Mouse (Mus musculus): Measurements from ENCODE around the gene Evx1. TPM values are rescaled to one million over a fixed set of nuclear protein-coding genes. Genes with fewer than 3 reads are reported as not detected.

Gene Evx1
- total RNA-seq, 1 experiment, result 0.54 TPM

DNA sequence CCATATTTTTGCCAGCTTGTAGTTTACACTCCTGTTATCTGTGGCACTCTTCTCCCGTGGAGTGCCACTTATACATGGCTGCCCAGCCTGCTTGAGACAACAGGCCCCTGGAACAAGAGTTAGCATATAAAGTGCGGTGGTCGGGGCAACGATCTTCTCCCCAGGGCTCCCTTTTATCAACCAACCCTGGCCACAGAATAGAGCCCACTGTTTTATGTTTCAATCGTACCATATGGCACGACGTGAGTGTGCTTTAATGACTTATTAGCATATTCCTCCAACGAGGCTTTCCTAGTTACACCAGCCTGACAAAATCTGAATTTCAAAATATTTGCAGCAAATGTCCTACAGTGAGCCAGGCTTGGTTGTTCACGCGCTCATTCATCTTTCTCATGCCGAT, 53.2 kb downstream of the Evx1 start:
- no peaks in the 10 kb centered on the region for H3K36me3 ChIP-seq (ENCODE audit: control insufficient read depth, insufficient read depth, low read length, poor library complexity, severe bottlenecking)
- DNase-seq (ENCODE audit: low read depth, low spot score), result no peak
- TF ChIP-seq ZNF384 (IDR thresholded peaks at IDR 0.05; ENCODE audit: low read depth, low read length) (no peak), CHD2 (IDR thresholded peaks at IDR 0.05; ENCODE audit: low read depth, low read length) (no peak)
- H3K9ac ChIP-seq (ENCODE audit: insufficient read depth, low read depth, low read length, poor library complexity, severe bottlenecking), result no peak overlapping the region
- H3K4me3 ChIP-seq (ENCODE audit: insufficient read depth in 1 of 2, low read depth in 1 of 2, low read length in 2 of 2, poor library complexity in 1 of 2, severe bottlenecking in 1 of 2), result no peak overlapping the region
- H3K9me3 ChIP-seq (ENCODE audit: control insufficient read depth, insufficient read depth, low read depth, low read length), result no peaks in the 10 kb centered on the region
- no peaks in the 10 kb centered on the region for H3K4me1 ChIP-seq (ENCODE audit: control insufficient read depth in 2 of 2, insufficient read depth in 2 of 2, low read length in 2 of 2, poor library complexity in 1 of 2)
- no peak overlapping the region for H3K27ac ChIP-seq (ENCODE audit: insufficient read depth, low read depth, low read length, poor library complexity, severe bottlenecking)
- in situ Hi-C loops (cut with MboI; ENCODE audit: low sequenced_read_pairs in 2 of 2, unreplicated experiment in 2 of 2), result no loop called here

- no peaks in the 10 kb centered on the region for H3K36me3 ChIP-seq (ENCODE audit: control insufficient read depth, insufficient read depth, low read length, poor library complexity, severe bottlenecking)
- H3K4me1 ChIP-seq (ENCODE audit: control insufficient read depth in 2 of 2, insufficient read depth in 2 of 2, low read length in 2 of 2, poor library complexity in 1 of 2), result no peaks in the 10 kb centered on the region
- no peak overlapping the region for H3K9ac ChIP-seq (ENCODE audit: insufficient read depth, low read depth, low read length, poor library complexity, severe bottlenecking)
- TF ChIP-seq ZNF384 (IDR thresholded peaks at IDR 0.05; ENCODE audit: low read depth, low read length) (no peak), HCFC1 (IDR thresholded peaks at IDR 0.05; ENCODE audit: borderline replicate concordance, insufficient read depth, low read length) (no peak), CHD2 (IDR thresholded peaks at IDR 0.05; ENCODE audit: low read depth, low read length) (no peak), ZC3H11A (IDR thresholded peaks at IDR 0.05; ENCODE audit: borderline replicate concordance, low read depth, low read length) (no peak), MAFK (IDR thresholded peaks at IDR 0.05; ENCODE audit: insufficient read depth, low read depth, low read length) (no peak)
- no peak for DNase-seq (ENCODE audit: low read depth, low spot score)
- in situ Hi-C loops (cut with MboI; ENCODE audit: low sequenced_read_pairs in 2 of 2, unreplicated experiment in 2 of 2), result no loop called here
- H3K9me3 ChIP-seq (ENCODE audit: control insufficient read depth, insufficient read depth, low read depth, low read length), result no peaks in the 10 kb centered on the region
- no peak overlapping the region for H3K4me3 ChIP-seq (ENCODE audit: insufficient read depth in 1 of 2, low read depth in 1 of 2, low read length in 2 of 2, poor library complexity in 1 of 2, severe bottlenecking in 1 of 2)
- H3K27ac ChIP-seq (ENCODE audit: insufficient read depth, low read depth, low read length, poor library complexity, severe bottlenecking), result no peak overlapping the region
Observed at GRCm38 (mm10) chr6:52367067-52367466, 53.8 kb downstream of the Evx1 start.

Other genes starting within 250 kb of the Evx1 start
- 1.1 and 3.5 TPM in 2 replicates for gene Hoxa1, start 155.2 kb upstream of the Evx1 start, total RNA-seq (2012; rRNA removed)
- 0.27 TPM in 1 of 2 replicates, not detected in the other for gene Hoxa2, start 148.7 kb upstream of the Evx1 start, total RNA-seq (2012; rRNA removed)
- 0.18 TPM in 1 of 2 replicates, not detected in the other for gene 5730596B20Rik, start 136.0 kb upstream of the Evx1 start, total RNA-seq (2012; rRNA removed)
- 0.13 TPM in 1 of 2 replicates, not detected in the other for gene Hoxa4, start 121.7 kb upstream of the Evx1 start, total RNA-seq (2012; rRNA removed)
- gene Hoxa5, start 108.9 kb upstream of the Evx1 start, total RNA-seq (2012; rRNA removed), result 0.49 TPM in 1 of 2 replicates, not detected in the other
- gene Hoxa6, start 104.8 kb upstream of the Evx1 start, total RNA-seq (2012; rRNA removed), result not detected in 2 replicates
- gene Hoxa3, start 100.2 kb upstream of the Evx1 start, total RNA-seq (2012; rRNA removed), result 0.27 TPM in 1 of 2 replicates, not detected in the other
- 0.31 TPM in 1 of 2 replicates, not detected in the other for gene Gm28308, start 100.2 kb upstream of the Evx1 start, total RNA-seq (2012; rRNA removed)
- gene Hoxa7, start 91.6 kb upstream of the Evx1 start, total RNA-seq (2012; rRNA removed), result 0.42 and 0.89 TPM in 2 replicates
- 0.26 and 1.4 TPM in 2 replicates for gene Hoxa9, start 82.4 kb upstream of the Evx1 start, total RNA-seq (2012; rRNA removed)
- gene Hoxa10, start 72.6 kb upstream of the Evx1 start, total RNA-seq (2012; rRNA removed), result 0.16 and 0.80 TPM in 2 replicates
- gene Hoxa11, start 67.7 kb upstream of the Evx1 start, total RNA-seq (2012; rRNA removed), result 0.31 TPM in 1 of 2 replicates, not detected in the other
- 0.21 and 0.40 TPM in 2 replicates for gene Hoxa13, start 52.6 kb upstream of the Evx1 start, total RNA-seq (2012; rRNA removed)